Mouse (Mus musculus): ENCODE measurements at regions not wholly inside any gene's neighbourhood (a gene's known extent, or its start where the extent isn't known, plus 50 kb on each side); places are given as distances from the start of the nearest gene placed in this dataset.

GRCm38 (mm10) chr13:94650951-94651350 is 137.8 kb upstream of the Tbca start:
- Histone ChIP-seq H3K4me3 (ENCODE audit: low read depth, low read length) (no peak overlapping the region), H3K9me3 (ENCODE audit: control insufficient read depth, low read length) (no peaks in the 10 kb centered on the region), H3K27me3 (ENCODE audit: control insufficient read depth, insufficient read depth, low read length) (no peaks in the 10 kb centered on the region), H3K36me3 (ENCODE audit: control insufficient read depth, insufficient read depth, low read length) (no peaks in the 10 kb centered on the region), H3K9ac (replicated peaks; ENCODE audit: low read depth, low read length) (no peak overlapping the region), H3K4me1 (ENCODE audit: control insufficient read depth, insufficient read depth, low read length) (no peaks in the 10 kb centered on the region), H3K27ac (ENCODE audit: low read depth, low read length) (no peak overlapping the region), H3K4me2 (ENCODE audit: low read depth, low read length) (no peak overlapping the region)
- 75% methylated on average over 7 of the region's 7 CpGs for WGBS
- no peak for ATAC-seq (ENCODE audit: low read depth)

- Histone ChIP-seq H3K36me3 (ENCODE audit: control insufficient read depth, insufficient read depth, low read length) (no peaks in the 10 kb centered on the region), H3K4me3 (ENCODE audit: low read depth, low read length) (no peak overlapping the region), H3K27ac (ENCODE audit: low read depth, low read length) (no peak overlapping the region), H3K4me1 (ENCODE audit: control insufficient read depth, insufficient read depth, low read length) (no peaks in the 10 kb centered on the region), H3K9ac (replicated peaks; ENCODE audit: low read depth, low read length) (no peak overlapping the region), H3K27me3 (ENCODE audit: control insufficient read depth, insufficient read depth, low read length) (no peaks in the 10 kb centered on the region), H3K9me3 (ENCODE audit: control insufficient read depth, low read length) (no peaks in the 10 kb centered on the region), H3K4me2 (ENCODE audit: low read depth, low read length) (no peak overlapping the region)
- no peak for ATAC-seq (ENCODE audit: low read depth)
- WGBS: 86% methylated on average over 9 of the region's 9 CpGs
These were observed 121.1 kb upstream of the Tbca start for GRCm38 (mm10) chr13:94667604-94668003.

- H3K27me3 ChIP-seq (ENCODE audit: control insufficient read depth, insufficient read depth, low read length): no peaks in the 10 kb centered on the region
- no peaks in the 10 kb centered on the region for H3K36me3 ChIP-seq (ENCODE audit: control insufficient read depth, insufficient read depth, low read length)
- H3K27ac ChIP-seq (ENCODE audit: low read depth, low read length): no peak overlapping the region
- H3K4me1 ChIP-seq (ENCODE audit: control insufficient read depth, insufficient read depth, low read length): no peaks in the 10 kb centered on the region
- ATAC-seq (ENCODE audit: low read depth): no peak
- WGBS: 69% methylated on average over 5 of the region's 5 CpGs
- no peak overlapping the region for H3K4me3 ChIP-seq (ENCODE audit: low read depth, low read length)
- H3K4me2 ChIP-seq (ENCODE audit: low read depth, low read length): no peak overlapping the region
- no peak overlapping the region for H3K9ac ChIP-seq (replicated peaks; ENCODE audit: low read depth, low read length)
- H3K9me3 ChIP-seq (ENCODE audit: control insufficient read depth, low read length): no peaks in the 10 kb centered on the region
These were observed 120.4 kb upstream of the Tbca start for GRCm38 (mm10) chr13:94668276-94668675.

GRCm38 (mm10) chr13:94669106-94669683 is 119.5 kb upstream of the Tbca start:
- Histone ChIP-seq H3K27me3 (ENCODE audit: control insufficient read depth, insufficient read depth, low read length) (no peaks in the 10 kb centered on the region), H3K9me3 (ENCODE audit: control insufficient read depth, low read length) (no peaks in the 10 kb centered on the region)

GRCm38 (mm10) chr13:94670266-94670665 is 118.4 kb upstream of the Tbca start:
- no peak overlapping the region for H3K9ac ChIP-seq (replicated peaks; ENCODE audit: low read depth, low read length)
- ATAC-seq (ENCODE audit: low read depth): no peak
- H3K4me3 ChIP-seq (ENCODE audit: low read depth, low read length): no peak overlapping the region
- no peaks in the 10 kb centered on the region for H3K9me3 ChIP-seq (ENCODE audit: control insufficient read depth, low read length)
- H3K27ac ChIP-seq (ENCODE audit: low read depth, low read length): no peak overlapping the region
- H3K4me2 ChIP-seq (ENCODE audit: low read depth, low read length): no peak overlapping the region
- H3K36me3 ChIP-seq (ENCODE audit: control insufficient read depth, insufficient read depth, low read length): no peaks in the 10 kb centered on the region
- H3K4me1 ChIP-seq (ENCODE audit: control insufficient read depth, insufficient read depth, low read length): no peaks in the 10 kb centered on the region
- WGBS: 80% methylated on average over 11 of the region's 11 CpGs
- no peaks in the 10 kb centered on the region for H3K27me3 ChIP-seq (ENCODE audit: control insufficient read depth, insufficient read depth, low read length)

More at GRCm38 (mm10) chr13:94669106-94669683, 119.5 kb upstream of the Tbca start:
- no peak overlapping the region for H3K4me3 ChIP-seq (ENCODE audit: low read depth, low read length)
- no peak overlapping the region for H3K4me2 ChIP-seq (ENCODE audit: low read depth, low read length)
- no peak overlapping the region for H3K9ac ChIP-seq (replicated peaks; ENCODE audit: low read depth, low read length)
- H3K36me3 ChIP-seq (ENCODE audit: control insufficient read depth, insufficient read depth, low read length): no peaks in the 10 kb centered on the region
- ATAC-seq (ENCODE audit: low read depth): no peak
- no peaks in the 10 kb centered on the region for H3K4me1 ChIP-seq (ENCODE audit: control insufficient read depth, insufficient read depth, low read length)
- no peak overlapping the region for H3K27ac ChIP-seq (ENCODE audit: low read depth, low read length)
- 68% methylated on average over 9 of the region's 9 CpGs for WGBS

GRCm38 (mm10) chr13:94670961-94671360 is 117.7 kb upstream of the Tbca start:
- H3K36me3 ChIP-seq (ENCODE audit: control insufficient read depth, insufficient read depth, low read length): no peaks in the 10 kb centered on the region
- no peaks in the 10 kb centered on the region for H3K9me3 ChIP-seq (ENCODE audit: control insufficient read depth, low read length)
- 89% methylated on average over 8 of the region's 8 CpGs for WGBS
- H3K4me3 ChIP-seq (ENCODE audit: low read depth, low read length): no peak overlapping the region
- H3K27ac ChIP-seq (ENCODE audit: low read depth, low read length): no peak overlapping the region
- H3K9ac ChIP-seq (replicated peaks; ENCODE audit: low read depth, low read length): no peak overlapping the region
- ATAC-seq (ENCODE audit: low read depth): no peak
- no peak overlapping the region for H3K4me2 ChIP-seq (ENCODE audit: low read depth, low read length)
- H3K4me1 ChIP-seq (ENCODE audit: control insufficient read depth, insufficient read depth, low read length): no peaks in the 10 kb centered on the region
- no peaks in the 10 kb centered on the region for H3K27me3 ChIP-seq (ENCODE audit: control insufficient read depth, insufficient read depth, low read length)

GRCm38 (mm10) chr13:94680492-94681168 is 108.1 kb upstream of the Tbca start:
- no peak overlapping the region for H3K4me3 ChIP-seq (ENCODE audit: low read depth, low read length)
- peaks cover 6% of the 10 kb centered on the region; the same call in 1 of the 2 replicates for H3K27me3 ChIP-seq (ENCODE audit: control insufficient read depth, insufficient read depth, low read length)
- H3K9ac ChIP-seq (replicated peaks; ENCODE audit: low read depth, low read length): no peak overlapping the region
- H3K4me1 ChIP-seq (ENCODE audit: control insufficient read depth, insufficient read depth, low read length): peaks cover 6% of the 10 kb centered on the region; the same call in 1 of the 2 replicates
- H3K4me2 ChIP-seq (ENCODE audit: low read depth, low read length): no peak overlapping the region
- H3K27ac ChIP-seq (ENCODE audit: low read depth, low read length): no peak overlapping the region
- no peaks in the 10 kb centered on the region for H3K9me3 ChIP-seq (ENCODE audit: control insufficient read depth, low read length)
- WGBS: 15% methylated on average over 16 of the region's 17 CpGs
- ATAC-seq (ENCODE audit: low read depth): no peak
- H3K36me3 ChIP-seq (ENCODE audit: control insufficient read depth, insufficient read depth, low read length): no peaks in the 10 kb centered on the region

- no peak overlapping the region for H3K27ac ChIP-seq (ENCODE audit: low read depth, low read length)
- 85% methylated on average over 13 of the region's 13 CpGs for WGBS
- no peak overlapping the region for H3K4me2 ChIP-seq (ENCODE audit: low read depth, low read length)
- peaks cover 6% of the 10 kb centered on the region; the same call in 1 of the 2 replicates for H3K4me1 ChIP-seq (ENCODE audit: control insufficient read depth, insufficient read depth, low read length)
- ATAC-seq (ENCODE audit: low read depth): no peak
- peaks cover 6% of the 10 kb centered on the region; the same call in 1 of the 2 replicates for H3K27me3 ChIP-seq (ENCODE audit: control insufficient read depth, insufficient read depth, low read length)
- no peaks in the 10 kb centered on the region for H3K36me3 ChIP-seq (ENCODE audit: control insufficient read depth, insufficient read depth, low read length)
- no peak overlapping the region for H3K9ac ChIP-seq (replicated peaks; ENCODE audit: low read depth, low read length)
- H3K4me3 ChIP-seq (ENCODE audit: low read depth, low read length): no peak overlapping the region
- no peaks in the 10 kb centered on the region for H3K9me3 ChIP-seq (ENCODE audit: control insufficient read depth, low read length)
These were observed 107.1 kb upstream of the Tbca start for GRCm38 (mm10) chr13:94681606-94682005.

- Histone ChIP-seq H3K4me1 (ENCODE audit: control insufficient read depth, insufficient read depth, low read length) (peaks cover 6% of the 10 kb centered on the region; the same call in 1 of the 2 replicates), H3K9me3 (ENCODE audit: control insufficient read depth, low read length) (no peaks in the 10 kb centered on the region), H3K4me2 (ENCODE audit: low read depth, low read length) (no peak overlapping the region), H3K4me3 (ENCODE audit: low read depth, low read length) (no peak overlapping the region), H3K36me3 (ENCODE audit: control insufficient read depth, insufficient read depth, low read length) (no peaks in the 10 kb centered on the region), H3K9ac (replicated peaks; ENCODE audit: low read depth, low read length) (no peak overlapping the region), H3K27ac (ENCODE audit: low read depth, low read length) (no peak overlapping the region), H3K27me3 (ENCODE audit: control insufficient read depth, insufficient read depth, low read length) (peaks cover 14% of the 10 kb centered on the region; the same call in 1 of the 2 replicates)
- 0 out of 2 replicates have a peak, but pooled peaks have one; percentile 66 for ATAC-seq (ENCODE audit: low read depth)
- WGBS: 8% methylated on average over 7 of the region's 7 CpGs
These were observed 103.5 kb upstream of the Tbca start for GRCm38 (mm10) chr13:94685191-94685590.

Data from neural tube, embryonic 14.5 days (tissue).